Mouse (Mus musculus): ENCODE measurements at regions not wholly inside any gene's neighbourhood (a gene's known extent, or its start where the extent isn't known, plus 50 kb on each side); places are given as distances from the start of the nearest gene placed in this dataset.

GRCm38 (mm10) chr14:106365624-106366118, 259.7 kb downstream of the Trim52 start:
- DNase-seq (ENCODE audit: low spot score): no peak

GRCm38 (mm10) chr14:106373451-106373850, 267.5 kb downstream of the Trim52 start:
- no peak for DNase-seq (ENCODE audit: low spot score)

- DNase-seq (ENCODE audit: low spot score): no peak
Observed at GRCm38 (mm10) chr14:106379645-106380044, 273.6 kb downstream of the Trim52 start.

GRCm38 (mm10) chr14:106387671-106388070, 281.7 kb downstream of the Trim52 start:
- DNase-seq (ENCODE audit: low spot score): no peak

GRCm38 (mm10) chr14:106390546-106390945, 284.5 kb downstream of the Trim52 start:
- DNase-seq (ENCODE audit: low spot score): no peak

- DNase-seq (ENCODE audit: low spot score): no peak
Observed at GRCm38 (mm10) chr14:106393978-106394377, 288.0 kb downstream of the Trim52 start.

- DNase-seq (ENCODE audit: low spot score): no peak
Observed at GRCm38 (mm10) chr14:106412917-106413558, 307.0 kb downstream of the Trim52 start.

- DNase-seq (ENCODE audit: low spot score): no peak
Observed at GRCm38 (mm10) chr14:106424714-106425113, 318.7 kb downstream of the Trim52 start.

- DNase-seq (ENCODE audit: low spot score): no peak
Observed at GRCm38 (mm10) chr14:106428594-106428993, 322.6 kb downstream of the Trim52 start.

GRCm38 (mm10) chr14:106439282-106439681, 333.3 kb downstream of the Trim52 start:
- DNase-seq (ENCODE audit: low spot score): peak; percentile 32

- DNase-seq (ENCODE audit: low spot score): no peak
Observed at GRCm38 (mm10) chr14:106489074-106489473, 383.1 kb downstream of the Trim52 start.

GRCm38 (mm10) chr14:106491389-106491788, 385.4 kb downstream of the Trim52 start:
- DNase-seq (ENCODE audit: low spot score): no peak

GRCm38 (mm10) chr14:106500344-106501135, 394.5 kb downstream of the Trim52 start:
- peak; percentile 46 for DNase-seq (ENCODE audit: low spot score)

GRCm38 (mm10) chr14:106506921-106507320, 400.9 kb downstream of the Trim52 start:
- no peak for DNase-seq (ENCODE audit: low spot score)

GRCm38 (mm10) chr14:106518552-106519358, 412.8 kb downstream of the Trim52 start:
- DNase-seq (ENCODE audit: low spot score): no peak

GRCm38 (mm10) chr14:106520808-106521207, 414.8 kb downstream of the Trim52 start:
- no peak for DNase-seq (ENCODE audit: low spot score)

- no peak for DNase-seq (ENCODE audit: low spot score)
Observed at GRCm38 (mm10) chr14:106550150-106550549, 444.2 kb downstream of the Trim52 start.

- no peak for DNase-seq (ENCODE audit: low spot score)
Observed at GRCm38 (mm10) chr14:106579281-106579680, 473.3 kb downstream of the Trim52 start.

GRCm38 (mm10) chr14:106581886-106582285, 475.9 kb downstream of the Trim52 start:
- no peak for DNase-seq (ENCODE audit: low spot score)

GRCm38 (mm10) chr14:106593352-106593751, 487.4 kb downstream of the Trim52 start:
- DNase-seq (ENCODE audit: low spot score): no peak

GRCm38 (mm10) chr14:106593980-106594379, 488.0 kb downstream of the Trim52 start:
- no peak for DNase-seq (ENCODE audit: low spot score)

- DNase-seq (ENCODE audit: low spot score): no peak
Observed at GRCm38 (mm10) chr14:106607041-106607440, 501.0 kb downstream of the Trim52 start.
